In genomic region chr10:40719062-40719461, GRCm38 (mm10) we compare ENCODE assay signal across 14 mouse cellular contexts. TPM values are rescaled to one million over a fixed set of nuclear protein-coding genes. Genes with fewer than 3 reads are reported as not detected.
DNase-seq lines count a peak whose midpoint lies in the region; ATAC-seq and TF ChIP-seq lines count a peak whose summit lies in the region.
"Had no signal": no experiment of that assay in that cellular context is flagged by ENCODE, and none has a peak within 500 bp of the region (broad histone marks: within the 10 kb centered on the region; RNA-seq: fewer than 3 reads in every experiment).

No protein-coding gene starts in this region.

- H3K36me3 ChIP-seq in forebrain, embryonic 14.5 days (ENCODE audit: control insufficient read depth, insufficient read depth, low read length) = no peaks in the 10 kb centered on the region
- no peaks in the 10 kb centered on the region for H3K36me3 ChIP-seq in forebrain, embryonic 10.5 days (replicated peaks)
- H3K36me3 ChIP-seq in stomach, postnatal 0 days (ENCODE audit: control insufficient read depth, insufficient read depth, low read length) = no peaks in the 10 kb centered on the region
- H3K36me3 ChIP-seq: midbrain, embryonic 13.5 days had no signal

- no peak overlapping the region for H3K27ac ChIP-seq in forebrain, embryonic 14.5 days (ENCODE audit: low read depth, low read length)
- H3K27ac ChIP-seq in forebrain, embryonic 10.5 days = no peak overlapping the region
- H3K27ac ChIP-seq in layer of hippocampus, adult 2 months = peak overlapping the region; percentile 86; the same call in 1 of the 2 replicates
- H3K27ac ChIP-seq in stomach, postnatal 0 days (replicated peaks) = no peak overlapping the region
- H3K27ac ChIP-seq: midbrain, embryonic 13.5 days had no signal

- H3K4me3 ChIP-seq in forebrain, embryonic 14.5 days (ENCODE audit: low read depth, low read length) = no peak overlapping the region
- no peak overlapping the region for H3K4me3 ChIP-seq in forebrain, embryonic 10.5 days
- H3K4me3 ChIP-seq in layer of hippocampus, adult 2 months = no peak overlapping the region
- H3K4me3 ChIP-seq in stomach, postnatal 0 days (ENCODE audit: low read depth, low read length) = no peak overlapping the region
- no peak overlapping the region for H3K4me3 ChIP-seq in lung, adult 2 months (replicated peaks; ENCODE audit: extremely low read depth, low read depth, low read length)
- H3K4me3 ChIP-seq: midbrain, embryonic 13.5 days had no signal

- 79% methylated on average over 6 of the region's 6 CpGs for WGBS in forebrain, embryonic 14.5 days
- 94% methylated on average over 6 of the region's 6 CpGs for WGBS in forebrain, embryonic 10.5 days
- WGBS in stomach, postnatal 0 days = 40% methylated on average over 6 of the region's 6 CpGs
- 53% methylated on average over 6 of the region's 6 CpGs for WGBS in lung, adult 2 months

- H3K27me3 ChIP-seq in forebrain, embryonic 14.5 days (replicated peaks; ENCODE audit: control insufficient read depth, insufficient read depth, low read length) = no peaks in the 10 kb centered on the region
- no peaks in the 10 kb centered on the region for H3K27me3 ChIP-seq in forebrain, embryonic 10.5 days (ENCODE audit: poor library complexity, severe bottlenecking)
- H3K27me3 ChIP-seq in stomach, postnatal 0 days (ENCODE audit: control insufficient read depth, insufficient read depth, low read length) = no peaks in the 10 kb centered on the region
- H3K27me3 ChIP-seq: midbrain, embryonic 13.5 days had no signal

- no peak for ATAC-seq in forebrain, embryonic 14.5 days
- peak; percentile 10; the same call in 1 of the 2 replicates for ATAC-seq in stomach, postnatal 0 days (ENCODE audit: low FRiP score, low TSS enrichment)
- ATAC-seq: midbrain, embryonic 13.5 days had no signal

- H3K4me1 ChIP-seq in forebrain, embryonic 14.5 days (ENCODE audit: control insufficient read depth, insufficient read depth, low read length) = no peaks in the 10 kb centered on the region
- H3K4me1 ChIP-seq in forebrain, embryonic 10.5 days = peaks cover 8% of the 10 kb centered on the region
- no peaks in the 10 kb centered on the region for H3K4me1 ChIP-seq in stomach, postnatal 0 days (replicated peaks; ENCODE audit: control insufficient read depth, insufficient read depth)
- peaks cover 6% of the 10 kb centered on the region for H3K4me1 ChIP-seq in lung, adult 2 months (ENCODE audit: control insufficient read depth, insufficient read depth, low read length)

- DNase-seq in forebrain, embryonic 14.5 days (ENCODE audit: low spot score) = peak; percentile 6
- DNase-seq in forebrain, embryonic 10.5 days (ENCODE audit: extremely low spot score, low spot score) = no peak
- no peak for DNase-seq in layer of hippocampus, adult 2 months (ENCODE audit: low spot score in 2 of 2)
- DNase-seq in layer of hippocampus, adult 9-10 months (ENCODE audit: low spot score) = no peak
- peak; percentile 42 for DNase-seq in right cerebral cortex, postnatal 14 days
- DNase-seq in right cerebral cortex, postnatal 4 days = no peak
- no peak for DNase-seq in stomach, postnatal 0 days (ENCODE audit: low spot score)
- DNase-seq in lung, adult 2 months = no peak
- DNase-seq: cerebellum, adult 9-11 months; heart, postnatal 10 days; kidney, postnatal 25 days; liver; lung, postnatal 10 days had no signal

- TF ChIP-seq CTCF in layer of hippocampus, adult 2 months (conservative IDR thresholded peaks at IDR 0.05) = no peak
- no peak for TF ChIP-seq CTCF in stomach, postnatal 0 days (IDR thresholded peaks at IDR 0.05; ENCODE audit: low read depth)
- TF ChIP-seq CTCF in lung, adult 2 months (IDR thresholded peaks at IDR 0.05; ENCODE audit: insufficient read depth, low read length) = no peak

- no peaks in the 10 kb centered on the region for H3K9me3 ChIP-seq in forebrain, embryonic 14.5 days (replicated peaks; ENCODE audit: control insufficient read depth, low read length)
- H3K9me3 ChIP-seq in forebrain, embryonic 10.5 days = no peaks in the 10 kb centered on the region
- no peaks in the 10 kb centered on the region for H3K9me3 ChIP-seq in stomach, postnatal 0 days (ENCODE audit: control insufficient read depth, low read length)
- H3K9me3 ChIP-seq: midbrain, embryonic 13.5 days had no signal

- no peak overlapping the region for H3K9ac ChIP-seq in forebrain, embryonic 14.5 days (ENCODE audit: low read length)
- H3K9ac ChIP-seq in stomach, postnatal 0 days (ENCODE audit: low read length) = no peak overlapping the region
- H3K9ac ChIP-seq: midbrain, embryonic 13.5 days had no signal

- no peak overlapping the region for H3K4me2 ChIP-seq in forebrain, embryonic 14.5 days (ENCODE audit: low read length)
- no peak overlapping the region for H3K4me2 ChIP-seq in stomach, postnatal 0 days (replicated peaks; ENCODE audit: low read depth)
- H3K4me2 ChIP-seq: midbrain, embryonic 13.5 days had no signal

- TF ChIP-seq POLR2A in lung, adult 2 months (IDR thresholded peaks at IDR 0.05; ENCODE audit: borderline replicate concordance, extremely low read depth, low read depth, low read length) = no peak

- no peak for TF ChIP-seq EP300 in stomach, postnatal 0 days (optimal IDR thresholded peaks at IDR 0.05)

RNA-seq across cellular contexts. Expression of gene Mettl24, which starts 36.0 kb away (rescaled TPM):
- 0.23 and 0.29 TPM in 2 replicates for polyA plus RNA-seq in forebrain, embryonic 14.5 days (2014; fragmentation: Nextera tagmentation; extraction: Ambion mirVana)
- 0.53 and 0.78 TPM in 2 replicates for polyA plus RNA-seq in forebrain, embryonic 10.5 days (2016; fragmentation: Nextera tagmentation; extraction: Ambion mirVana)
- total RNA-seq in layer of hippocampus, adult 2 months (2021) = 1 to 10 TPM; 2.0 to 2.8 TPM
- polyA plus RNA-seq in stomach, postnatal 0 days (2015; fragmentation: Nextera tagmentation; extraction: Ambion mirVana) = 1.9 and 2.2 TPM in 2 replicates
- polyA plus RNA-seq in lung, adult 2 months (2012; rRNA removed) = 16.9 and 18.2 TPM in 2 replicates

Comparison
In these comparisons a context has a peak if more than half of its experiments do, and no peak if none do; other contexts are left out.
1. DNase-seq: peak in forebrain, embryonic 14.5 days (single experiment) and right cerebral cortex, postnatal 14 days (single experiment); none in forebrain, embryonic 10.5 days (single experiment), layer of hippocampus, adult 2 months (0 of 2), layer of hippocampus, adult 9-10 months (single experiment), right cerebral cortex, postnatal 4 days (single experiment), stomach, postnatal 0 days (single experiment) and lung, adult 2 months (single experiment).